Mouse (Mus musculus) liver (tissue): ENCODE results near the gene Cyp2c65.
"Not testable (repeated sequence)": the region's sequence is repeated elsewhere in the genome, so short reads cannot be mapped to it uniquely, and the experiment has no call there.

Experiments
- DNase-seq: peaks from one replicate; pipeline ENCODE4 v3.0.0-alpha.2; 2020; ENCODE audit warnings: mixed read lengths

Gene Cyp2c65

DNA sequence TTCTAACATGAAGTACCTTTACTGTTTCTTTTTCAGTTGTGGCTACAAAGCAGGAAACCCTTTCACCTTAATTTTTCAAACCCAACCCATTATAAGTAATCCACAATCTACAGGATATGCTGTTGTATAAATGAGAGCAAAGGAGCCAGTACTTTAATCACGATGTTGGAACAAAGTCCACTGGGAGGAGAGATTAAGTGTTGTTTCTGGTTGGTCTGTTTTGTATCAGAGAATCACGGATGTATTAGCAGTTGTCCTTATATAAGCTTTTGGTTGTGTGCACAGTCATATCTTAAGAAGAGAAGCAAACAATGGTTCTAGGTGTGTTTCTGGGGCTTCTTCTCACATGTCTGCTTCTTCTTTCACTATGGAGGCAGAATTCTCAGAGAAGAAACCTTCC, at the start of gene Cyp2c65:
Gene Cyp2c65 (plus strand): TSS at position 297 of the 400 bp plus-strand sequence.
- DNase-seq: no peak

GRCm38 (mm10) chr19:39057928-39058327, 2.9 kb upstream of the Cyp2c65 start:
- DNase-seq: no peak

DNA sequence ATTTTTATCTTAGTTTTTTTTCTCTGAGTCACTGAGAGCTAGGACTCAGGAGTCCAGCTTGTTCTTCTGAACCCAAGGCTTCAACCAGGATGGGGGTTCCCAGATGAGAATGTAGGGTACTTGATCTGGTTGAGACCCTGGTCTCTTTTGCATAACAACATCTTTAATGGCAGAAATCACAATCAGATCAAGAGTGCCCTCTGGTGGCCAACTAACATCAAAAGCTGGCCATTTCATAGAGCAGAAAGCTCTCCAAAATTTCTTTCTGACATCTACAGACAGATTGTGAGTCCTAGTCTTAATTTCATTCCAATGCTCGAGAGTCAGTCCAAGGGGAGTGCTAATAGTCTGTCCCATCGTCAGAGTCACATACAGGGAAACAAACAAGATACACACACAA, 38.0 kb downstream of the Cyp2c65 start:
- not testable (repeated sequence) for DNase-seq

DNA sequence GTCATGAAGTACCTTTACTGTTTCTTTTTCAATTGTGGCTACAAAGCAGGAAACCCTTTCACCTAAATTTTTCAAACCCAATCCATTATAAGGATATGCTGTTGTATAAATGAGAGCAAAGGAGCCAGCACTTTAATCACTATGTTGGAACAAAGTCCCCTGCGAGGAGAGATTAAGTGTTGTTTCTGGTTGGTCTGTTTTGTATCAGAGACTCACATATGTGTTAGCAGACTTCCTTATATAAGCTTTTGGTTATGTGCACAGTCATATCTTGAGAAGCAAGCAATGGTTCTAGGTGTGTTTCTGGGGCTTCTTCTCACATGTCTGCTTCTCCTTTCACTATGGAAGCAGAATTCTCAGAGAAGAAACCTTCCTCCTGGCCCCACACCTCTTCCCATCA, 52.8 kb downstream of the Cyp2c65 start, which contains the start of gene Cyp2c66:
Gene Cyp2c66 (plus strand): TSS at position 255 of the 400 bp plus-strand sequence.
- no peak for DNase-seq
